Mouse (Mus musculus) midbrain, embryonic 16.5 days (tissue): Measurements from ENCODE around the gene Cldn34c4. TPM values are rescaled to one million over a fixed set of nuclear protein-coding genes. Genes with fewer than 3 reads are reported as not detected.

ENCODE experiments used
- ATAC-seq: fragments of 200-750 bp; cut with Nextera tagmentation; 2 replicates; pipeline ENCODE4 v1.8.0; 2017; ENCODE audit warnings: moderate TSS enrichment
- H3K27ac ChIP-seq: fragments of 300-500 bp; sonication (generic); 2 replicates; pipeline ENCODE4 v1.5.1; 2014; ENCODE audit warnings: mild to moderate bottlenecking, low read length, mixed read lengths
- H3K27me3 ChIP-seq: fragments of 300-500 bp; sonication (generic); 2 replicates; pipeline ENCODE4 v1.6.1; 2014; ENCODE audit warnings: low read depth, low read length, mixed read lengths; ENCODE audit not compliant: control insufficient read depth, insufficient read depth
- H3K36me3 ChIP-seq: fragments of 300-500 bp; sonication (generic); 2 replicates; pipeline ENCODE4 v1.6.1; 2014; ENCODE audit warnings: mild to moderate bottlenecking, low read length, moderate library complexity, mixed read lengths; ENCODE audit not compliant: control insufficient read depth, insufficient read depth
- H3K4me1 ChIP-seq: fragments of 300-500 bp; sonication (generic); 2 replicates; pipeline ENCODE4 v1.6.1; 2014; ENCODE audit warnings: mild to moderate bottlenecking, low read length, mixed read lengths; ENCODE audit not compliant: control insufficient read depth, insufficient read depth
- H3K4me2 ChIP-seq: fragments of 300-500 bp; sonication (generic); 2 replicates; pipeline ENCODE4 v1.6.1; 2014; ENCODE audit warnings: mild to moderate bottlenecking, low read length, mixed read lengths
- H3K4me3 ChIP-seq: fragments of 300-500 bp; sonication (generic); 2 replicates; pipeline ENCODE4 v1.5.1; 2014; ENCODE audit warnings: low read depth, mild to moderate bottlenecking, low read length, moderate library complexity, mixed read lengths
- H3K9ac ChIP-seq: fragments of 300-500 bp; sonication (generic); 2 replicates; pipeline ENCODE4 v1.6.1; 2014; ENCODE audit warnings: low read depth, low read length, mixed read lengths
- H3K9me3 ChIP-seq: fragments of 300-500 bp; sonication (generic); replicated peaks from 2 replicates; pipeline ENCODE4 v1.6.1; 2014; ENCODE audit warnings: mild to moderate bottlenecking, low read length, mixed read lengths; ENCODE audit not compliant: control insufficient read depth, poor library complexity, severe bottlenecking
- WGBS: fragments of 180-500 bp; shearing (Covaris S2); extraction: QIAGEN DNeasy Blood & Tissue Kit; methylation state at CpG from one replicate; pipeline ENCODE4 v1.1.7; 2014; 5-methylcytosine and 5-hydroxymethylcytosine counted together
- polyA plus RNA-seq: library from polyadenylated mRNA; unstranded; fragments of >200 nt; fragmentation: Nextera tagmentation; extraction: Ambion mirVana; gene quantifications from 2 replicates; pipeline ENCODE4 v1.2.1, GENCODE M21; 2015

Cldn34c4 gene
- polyA plus RNA-seq: not detected in 2 replicates

DNA sequence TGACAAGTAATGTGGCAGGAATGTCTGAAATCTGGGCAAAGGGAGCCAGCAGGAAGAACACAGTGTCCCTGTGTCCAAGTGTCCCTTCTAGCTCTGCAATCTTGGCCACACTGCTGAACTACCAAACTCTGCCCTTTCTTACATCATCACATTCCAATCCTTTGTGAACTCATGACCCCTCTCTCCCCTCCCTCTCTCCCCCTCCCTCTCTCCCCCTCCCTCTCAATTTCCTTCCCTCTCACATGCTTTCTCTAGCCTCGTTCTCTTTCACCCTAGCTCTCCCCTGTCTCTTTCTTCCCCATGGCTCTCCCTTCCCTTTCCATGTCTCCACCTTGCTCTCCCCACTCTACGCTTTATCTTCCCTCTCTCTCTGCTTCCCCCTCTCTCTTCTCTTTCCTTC lies at the start of gene Cldn34c4:
TSS of gene Cldn34c4 (minus strand) at position 101 of the 400 bp plus-strand sequence.
- H3K9ac ChIP-seq: no peak within 1 kb of the TSS
- H3K4me1 ChIP-seq: no peaks in the 10 kb centered on the region
- no peak within 1 kb of the TSS for H3K27ac ChIP-seq
- H3K9me3 ChIP-seq: no peaks in the 10 kb centered on the region
- no peak for ATAC-seq
- no peak within 1 kb of the TSS for H3K4me3 ChIP-seq
- no peaks in the 10 kb centered on the region for H3K27me3 ChIP-seq
- WGBS: 59% methylated on average over 2 of the region's 2 CpGs
- no peaks in the 10 kb centered on the region for H3K36me3 ChIP-seq
- H3K4me2 ChIP-seq: no peak within 1 kb of the TSS

DNA sequence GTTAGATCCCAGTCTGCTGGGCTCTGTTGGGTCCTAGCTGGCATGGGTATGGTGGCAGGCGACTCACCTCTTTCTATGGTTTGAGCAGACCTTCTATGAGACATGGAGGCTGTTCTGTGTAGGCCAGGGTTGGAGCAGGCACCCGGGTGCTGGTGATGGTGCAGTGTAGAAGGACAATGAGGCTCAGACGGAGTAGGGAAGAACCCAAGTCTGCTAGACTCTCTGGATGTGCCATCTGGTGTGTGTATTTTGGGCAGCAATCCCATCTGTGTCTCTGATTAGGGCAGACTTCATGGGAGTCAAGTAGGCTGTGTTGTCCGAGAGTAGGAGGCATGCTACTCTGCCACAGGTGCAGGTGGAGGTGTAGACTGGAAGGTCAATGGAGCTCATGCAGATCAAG lies 10.7 kb upstream of the Cldn34c4 start:
- 82% methylated on average over 4 of the region's 4 CpGs for WGBS
- ATAC-seq: no peak
- Histone ChIP-seq H3K4me3 (no peak overlapping the region), H3K36me3 (no peaks in the 10 kb centered on the region), H3K9ac (no peak overlapping the region), H3K27ac (no peak overlapping the region), H3K4me1 (no peaks in the 10 kb centered on the region), H3K4me2 (no peak overlapping the region), H3K9me3 (no peaks in the 10 kb centered on the region), H3K27me3 (no peaks in the 10 kb centered on the region)
